Mouse (Mus musculus) CH12.LX (cell line): ENCODE data around the gene Adgrg1.

ENCODE experiments used
- CTCF ChIP-seq, 2 experiments: IDR thresholded peaks in 1 of 2; conservative IDR thresholded peaks in 1 of 2; 2 replicates each; pipeline ENCODE4 v1.5.1; 2011 to 2012; ENCODE audit warnings: low read depth in 2 of 2, low read length in 2 of 2, improper control_type of control experiment in 1 of 2, inconsistent platforms in 1 of 2, mild to moderate bottlenecking in 1 of 2, moderate library complexity in 1 of 2
- KAT2A ChIP-seq: IDR thresholded peaks from 2 replicates; pipeline ENCODE4 v1.6.1; 2012; ENCODE audit warnings: low read length, improper control_type of control experiment, inconsistent platforms; ENCODE audit not compliant: insufficient replicate concordance
- MAFK ChIP-seq: IDR thresholded peaks from 2 replicates; pipeline ENCODE4 v1.6.1; 2011; ENCODE audit warnings: low read length, improper control_type of control experiment; ENCODE audit not compliant: insufficient replicate concordance
- POLR2A ChIP-seq: IDR thresholded peaks from 2 replicates; pipeline ENCODE4 v1.6.1; 2011; ENCODE audit warnings: low read depth, mild to moderate bottlenecking, improper control_type of control experiment, low read length
- POLR2AphosphoS2 ChIP-seq: IDR thresholded peaks from 2 replicates; pipeline ENCODE4 v1.6.1; 2011; ENCODE audit warnings: low read depth, low read length, improper control_type of control experiment

DNA sequence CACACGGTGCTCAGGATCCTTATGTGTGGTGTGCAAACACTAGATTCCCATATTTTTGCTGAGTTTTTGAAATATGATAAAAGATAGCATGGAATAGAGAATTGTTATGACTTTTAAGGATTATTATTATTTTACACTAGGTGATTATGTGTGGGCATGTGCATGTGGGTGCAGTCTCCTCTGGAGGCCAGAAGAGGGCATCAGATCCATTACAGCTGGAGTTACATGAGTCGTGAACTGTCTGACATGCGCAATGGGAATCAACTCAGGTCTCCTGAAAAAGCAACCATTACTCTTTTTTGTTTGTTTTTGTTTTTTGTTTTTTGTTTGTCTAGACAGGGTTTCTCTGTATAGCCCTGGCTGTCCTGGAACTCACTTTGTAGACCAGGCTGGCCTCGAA is 25.5 kb upstream of the Adgrg1 start:
- TF ChIP-seq MAFK (no peak), POLR2A (no peak), KAT2A (no peak), CTCF (conservative IDR thresholded peaks at IDR 0.05 in 1 of 2, IDR thresholded peaks at IDR 0.05 in 1 of 2; ENCODE audit: low read depth in 2 of 2, low read length in 2 of 2) (peak in 1 of 2 experiments; percentile 43; a peak in 2 of 4 replicates), POLR2AphosphoS2 (no peak)
